Mouse (Mus musculus) liver, adult 2 months (tissue): ENCODE measurements around the gene Mapkapk2. TPM values are rescaled to one million over a fixed set of nuclear protein-coding genes. Genes with fewer than 3 reads are reported as not detected.
A peak's percentile ranks its signal among the peaks of the same experiment; 100 is the strongest.

Source experiments
- DNase-seq: peaks from one replicate; pipeline ENCODE4 v3.0.0-alpha.2; 2011; ENCODE audit warnings: low read depth, low spot score; ENCODE audit errors: extremely low read depth
- H3K27ac ChIP-seq: fragments of 200-500 bp; replicated peaks from 2 replicates; pipeline ENCODE4 v1.5.1; 2012; ENCODE audit warnings: low read depth, mild to moderate bottlenecking, control low read depth, inconsistent platforms, low read length; ENCODE audit not compliant: insufficient read depth
- H3K27me3 ChIP-seq: fragments of 200-500 bp; 2 replicates; pipeline ENCODE4 v1.6.1; 2012; ENCODE audit warnings: mild to moderate bottlenecking, moderate library complexity, low read length, inconsistent platforms; ENCODE audit not compliant: control insufficient read depth, insufficient read depth
- H3K36me3 ChIP-seq: fragments of 200-500 bp; 2 replicates; pipeline ENCODE4 v1.6.1; 2012; ENCODE audit warnings: low read length, inconsistent platforms; ENCODE audit not compliant: control insufficient read depth, insufficient read depth
- H3K4me1 ChIP-seq: fragments of 200-500 bp; 2 replicates; pipeline ENCODE4 v1.6.1; 2011; ENCODE audit warnings: low read length; ENCODE audit not compliant: control insufficient read depth, insufficient read depth
- H3K4me3 ChIP-seq: fragments of 200-500 bp; 2 replicates; pipeline ENCODE4 v1.5.1; 2011; ENCODE audit warnings: low read depth, mild to moderate bottlenecking, control low read depth, low read length, moderate library complexity; ENCODE audit not compliant: insufficient read depth
- H3K79me2 ChIP-seq: fragments of 200-500 bp; 2 replicates; pipeline ENCODE4 v1.6.1; 2012; ENCODE audit warnings: inconsistent platforms, mild to moderate bottlenecking, low read length, moderate library complexity; ENCODE audit not compliant: control insufficient read depth, insufficient read depth
- H3K9ac ChIP-seq: fragments of 200-500 bp; 2 replicates; pipeline ENCODE4 v1.6.1; 2012; ENCODE audit warnings: low read depth, mild to moderate bottlenecking, control low read depth, inconsistent platforms, low read length
- CTCF ChIP-seq: fragments of 200-500 bp; IDR thresholded peaks from 2 replicates; pipeline ENCODE4 v1.5.1; 2011; ENCODE audit warnings: low read depth, low read length, control low read depth
- POLR2A ChIP-seq: fragments of 200-500 bp; IDR thresholded peaks from 2 replicates; pipeline ENCODE4 v1.6.1; 2011; ENCODE audit warnings: low read length, control low read depth; ENCODE audit not compliant: insufficient read depth; ENCODE audit errors: extremely low read depth
- WGBS: fragments of 180-500 bp; shearing (Covaris S2); methylation state at CpG from one replicate; pipeline ENCODE4 v1.1.7; 2018; 5-methylcytosine and 5-hydroxymethylcytosine counted together
- polyA plus RNA-seq: library from polyadenylated mRNA; depleted of rRNA; stranded (reverse); fragments of >200 nt; gene quantifications from 2 replicates; pipeline ENCODE4 v1.2.3, GENCODE M21; 2012
- total RNA-seq: library from RNA; depleted of rRNA; stranded (reverse); fragments of >200 nt; gene quantifications from 2 replicates; pipeline ENCODE4 v1.2.3, GENCODE M21; 2014

Mapkapk2 gene
- total and polyA plus RNA-seq, 2 experiments, result 30.0 to 45.4 TPM

DNA sequence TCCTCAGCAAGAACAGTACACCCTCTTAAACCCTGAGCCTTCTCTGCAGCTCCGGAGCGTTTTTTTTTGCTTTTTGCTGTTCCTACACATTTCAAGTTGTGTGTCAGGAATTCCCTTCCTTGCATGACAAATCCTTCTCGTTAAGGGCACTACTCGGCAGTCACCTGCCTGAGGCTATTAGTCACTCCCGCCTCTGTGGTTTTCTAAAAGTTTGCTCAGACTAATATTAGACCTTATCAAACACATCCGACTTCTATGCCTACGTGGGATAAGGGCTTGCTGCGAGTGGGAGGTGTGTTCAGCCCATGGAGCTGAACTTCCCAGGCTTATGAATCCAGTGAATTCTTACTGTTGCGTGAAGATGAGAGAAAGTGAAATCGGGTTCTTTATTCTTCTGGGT lies 20.9 kb upstream of the Mapkapk2 start:
- Histone ChIP-seq H3K27me3 (no peaks in the 10 kb centered on the region), H3K4me1 (no peaks in the 10 kb centered on the region; the same call in 1 of the 2 replicates), H3K4me3 (no peak overlapping the region), H3K36me3 (no peaks in the 10 kb centered on the region), H3K9ac (no peak overlapping the region), H3K27ac (no peak overlapping the region), H3K79me2 (no peaks in the 10 kb centered on the region)
- TF ChIP-seq CTCF (no peak), POLR2A (no peak)
- 74% methylated on average over 10 of the region's 10 CpGs for WGBS
- no peak for DNase-seq

DNA sequence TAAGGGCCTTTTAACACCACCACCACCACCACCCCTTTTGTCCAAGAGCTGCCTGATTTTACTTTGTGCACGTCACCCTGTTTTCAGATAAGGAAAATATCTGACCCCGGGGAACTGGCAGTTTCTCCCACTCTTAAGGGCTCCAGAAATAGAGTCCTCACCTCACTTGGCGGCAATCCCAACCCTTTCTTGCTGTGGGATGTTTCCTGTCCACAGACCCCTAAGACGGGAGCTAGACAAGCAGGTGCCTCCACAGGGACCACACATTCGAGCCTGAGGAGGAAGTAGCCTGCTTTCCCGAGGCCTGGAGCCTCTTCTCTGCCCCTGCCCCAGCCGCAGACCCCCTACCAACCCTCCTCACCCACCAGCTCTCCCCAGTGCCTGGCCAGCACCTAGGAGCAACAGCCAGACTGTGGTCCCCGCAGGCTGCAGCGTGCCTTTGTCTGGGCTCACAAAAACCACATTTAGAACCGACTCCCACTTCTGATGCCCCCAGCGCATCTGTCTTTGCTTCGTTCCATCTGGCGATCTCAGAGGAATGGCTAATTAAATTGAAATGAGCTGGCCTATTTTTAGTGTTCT lies 18.9 kb upstream of the Mapkapk2 start:
- no peak for DNase-seq
- Histone ChIP-seq H3K27me3 (no peaks in the 10 kb centered on the region), H3K4me3 (no peak overlapping the region), H3K9ac (no peak overlapping the region), H3K36me3 (no peaks in the 10 kb centered on the region), H3K4me1 (no peaks in the 10 kb centered on the region; the same call in 1 of the 2 replicates), H3K79me2 (no peaks in the 10 kb centered on the region), H3K27ac (no peak overlapping the region)
- TF ChIP-seq CTCF (no peak), POLR2A (no peak)
- 78% methylated on average over 13 of the region's 13 CpGs for WGBS

- H3K27ac ChIP-seq, result no peak overlapping the region
- H3K9ac ChIP-seq, result no peak overlapping the region
- H3K4me3 ChIP-seq, result no peak overlapping the region
- H3K4me1 ChIP-seq, result no peaks in the 10 kb centered on the region; the same call in 1 of the 2 replicates
- 10% methylated on average over 6 of the region's 6 CpGs for WGBS
- TF ChIP-seq POLR2A (no peak), CTCF (peak; percentile 74; the same call in 1 of the 2 replicates)
- no peaks in the 10 kb centered on the region for H3K79me2 ChIP-seq
- no peaks in the 10 kb centered on the region for H3K36me3 ChIP-seq
- peak; percentile 54 for DNase-seq
- no peaks in the 10 kb centered on the region for H3K27me3 ChIP-seq
These were observed 18.3 kb upstream of the Mapkapk2 start for GRCm38 (mm10) chr1:131115932-131116331.

- WGBS, result 41% methylated on average over 6 of the region's 6 CpGs
These were observed 14.9 kb upstream of the Mapkapk2 start for GRCm38 (mm10) chr1:131112576-131112975.

DNA sequence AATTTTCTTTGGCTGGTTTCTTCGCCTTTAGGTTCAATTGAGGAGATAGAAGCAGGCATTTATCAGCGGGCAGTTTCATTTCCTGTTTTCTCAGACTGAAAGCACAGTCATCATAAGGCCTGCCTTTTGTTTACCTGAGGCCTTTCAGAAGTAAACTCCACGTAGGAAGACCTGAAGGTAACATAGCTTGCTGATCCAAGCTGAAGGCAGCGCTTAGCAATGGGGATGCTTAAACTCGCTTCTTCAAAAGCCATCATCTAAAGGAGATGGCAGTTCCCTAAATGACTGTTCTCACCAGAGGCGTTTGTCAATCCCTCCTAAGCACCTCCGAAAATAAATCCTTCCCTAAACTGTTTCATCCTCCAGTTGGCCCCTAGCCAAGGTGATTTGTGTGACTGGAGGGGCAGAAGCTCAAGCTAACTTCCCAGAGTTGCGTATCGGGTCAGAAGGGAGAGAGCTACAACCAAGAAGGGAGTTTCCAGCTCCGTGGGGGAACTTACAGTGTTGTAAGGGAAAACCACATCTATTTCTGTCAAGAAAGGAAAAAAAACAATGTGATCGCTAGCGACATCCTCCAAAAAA lies 13.0 kb upstream of the Mapkapk2 start:
- H3K36me3 ChIP-seq, result no peaks in the 10 kb centered on the region
- H3K27ac ChIP-seq, result peak overlapping the region; percentile 4; the same call in 1 of the 2 replicates
- DNase-seq, result peak; percentile 39
- H3K4me3 ChIP-seq, result no peak overlapping the region
- 0 out of 2 replicates have a peak, but pooled peaks cover 1% of the 10 kb centered on the region for H3K4me1 ChIP-seq
- no peak overlapping the region for H3K9ac ChIP-seq
- 78% methylated on average over 12 of the region's 12 CpGs for WGBS
- TF ChIP-seq CTCF, result no peak
- TF ChIP-seq POLR2A, result no peak
- H3K79me2 ChIP-seq, result no peaks in the 10 kb centered on the region
- no peaks in the 10 kb centered on the region for H3K27me3 ChIP-seq

More at GRCm38 (mm10) chr1:131112576-131112975, 14.9 kb upstream of the Mapkapk2 start:
- DNase-seq, result no peak
- H3K4me1 ChIP-seq, result 0 out of 2 replicates have a peak, but pooled peaks cover 1% of the 10 kb centered on the region
- H3K9ac ChIP-seq, result no peak overlapping the region
- H3K36me3 ChIP-seq, result no peaks in the 10 kb centered on the region
- no peak for TF ChIP-seq POLR2A
- TF ChIP-seq CTCF, result peak; percentile 5; the same call in 1 of the 2 replicates
- no peaks in the 10 kb centered on the region for H3K79me2 ChIP-seq
- H3K4me3 ChIP-seq, result no peak overlapping the region
- no peak overlapping the region for H3K27ac ChIP-seq
- no peaks in the 10 kb centered on the region for H3K27me3 ChIP-seq
